Mouse (Mus musculus) E14TG2a.4 (cell line): ENCODE data around the gene Cemip2.

Experiments
- CTCF ChIP-seq: conservative IDR thresholded peaks from 2 replicates; pipeline ENCODE4 v1.5.1; 2014; ENCODE audit warnings: low read length
- POU5F1 ChIP-seq: IDR thresholded peaks from 2 replicates; pipeline ENCODE4 v1.6.1; 2014; ENCODE audit warnings: low read length, borderline replicate concordance

DNA sequence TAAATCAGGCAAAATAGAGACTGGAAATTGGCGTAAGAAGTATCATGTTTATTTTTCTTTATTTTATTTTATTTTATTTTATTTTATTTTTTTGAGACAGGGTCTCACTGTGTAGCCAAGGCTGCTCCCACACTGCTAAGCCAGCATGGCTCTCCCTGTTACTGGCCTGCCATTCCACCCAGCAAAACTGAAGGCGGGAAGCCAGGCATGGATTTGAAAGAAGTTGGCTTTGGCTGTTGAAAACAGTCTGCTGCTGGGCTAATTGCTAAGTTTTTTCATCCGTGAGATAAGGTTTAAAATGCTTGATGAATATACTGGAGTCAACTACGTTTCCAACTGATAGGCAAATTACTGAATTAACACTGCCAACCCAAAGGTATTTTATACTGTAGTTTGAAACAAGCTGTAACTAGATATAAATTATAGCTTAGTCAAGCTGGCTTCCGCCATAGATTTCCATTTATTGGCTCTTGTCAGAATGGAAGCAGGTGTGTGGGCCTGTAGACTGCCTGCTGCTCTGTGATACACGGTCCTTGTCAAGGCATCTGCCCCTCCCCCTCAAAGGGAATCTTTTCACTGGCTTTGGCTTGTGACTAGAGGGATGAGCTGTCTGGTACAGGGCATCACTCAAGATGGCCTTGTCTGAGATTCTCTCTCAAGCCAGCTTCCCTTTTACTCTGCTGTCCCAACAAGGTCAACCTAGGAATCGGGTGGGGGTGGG, 3.1 kb downstream of the Cemip2 start:
- TF ChIP-seq CTCF (no peak), POU5F1 (no peak)
